Mouse (Mus musculus) CH12.LX (cell line): ENCODE results near the gene Itsn1.

Experiments
- BHLHE40 ChIP-seq: IDR thresholded peaks from 2 replicates; pipeline ENCODE4 v1.6.1; 2011; ENCODE audit warnings: mild to moderate bottlenecking, low read depth, low read length, improper control_type of control experiment
- CTCF ChIP-seq, 2 experiments: IDR thresholded peaks in 1 of 2; conservative IDR thresholded peaks in 1 of 2; 2 replicates each; pipeline ENCODE4 v1.5.1; 2011 to 2012; ENCODE audit warnings: low read depth in 2 of 2, low read length in 2 of 2, improper control_type of control experiment in 1 of 2, inconsistent platforms in 1 of 2, mild to moderate bottlenecking in 1 of 2, moderate library complexity in 1 of 2
- ELF1 ChIP-seq: IDR thresholded peaks from 2 replicates; pipeline ENCODE4 v1.6.1; 2014; ENCODE audit warnings: low read depth, mild to moderate bottlenecking, inconsistent platforms, low read length, improper control_type of control experiment
- EP300 ChIP-seq: IDR thresholded peaks from 2 replicates; pipeline ENCODE4 v1.6.1; 2011; ENCODE audit warnings: low read length, improper control_type of control experiment
- KAT2A ChIP-seq: IDR thresholded peaks from 2 replicates; pipeline ENCODE4 v1.6.1; 2012; ENCODE audit warnings: low read length, improper control_type of control experiment, inconsistent platforms; ENCODE audit not compliant: insufficient replicate concordance
- MAZ ChIP-seq: IDR thresholded peaks from 2 replicates; pipeline ENCODE4 v1.6.1; 2012; ENCODE audit warnings: low read depth, mild to moderate bottlenecking, inconsistent platforms, low read length, improper control_type of control experiment, moderate library complexity
- NELFE ChIP-seq: IDR thresholded peaks from 2 replicates; pipeline ENCODE4 v1.6.1; 2011; ENCODE audit warnings: low read depth, low read length, improper control_type of control experiment
- POLR2A ChIP-seq: IDR thresholded peaks from 2 replicates; pipeline ENCODE4 v1.6.1; 2011; ENCODE audit warnings: low read depth, mild to moderate bottlenecking, improper control_type of control experiment, low read length
- RAD21 ChIP-seq: IDR thresholded peaks from 2 replicates; pipeline ENCODE4 v1.6.1; 2011; ENCODE audit warnings: low read depth, mild to moderate bottlenecking, low read length, improper control_type of control experiment, moderate library complexity
- UBTF ChIP-seq: IDR thresholded peaks from 2 replicates; pipeline ENCODE4 v1.6.1; 2012; ENCODE audit warnings: low read depth, mild to moderate bottlenecking, inconsistent platforms, low read length, improper control_type of control experiment, moderate library complexity
- ZC3H11A ChIP-seq: IDR thresholded peaks from 2 replicates; pipeline ENCODE4 v1.6.1; 2012; ENCODE audit warnings: low read depth, mild to moderate bottlenecking, inconsistent platforms, low read length, improper control_type of control experiment
- ZNF384 ChIP-seq: IDR thresholded peaks from 2 replicates; pipeline ENCODE4 v1.6.1; 2012; ENCODE audit warnings: low read depth, low read length, improper control_type of control experiment, inconsistent platforms

DNA sequence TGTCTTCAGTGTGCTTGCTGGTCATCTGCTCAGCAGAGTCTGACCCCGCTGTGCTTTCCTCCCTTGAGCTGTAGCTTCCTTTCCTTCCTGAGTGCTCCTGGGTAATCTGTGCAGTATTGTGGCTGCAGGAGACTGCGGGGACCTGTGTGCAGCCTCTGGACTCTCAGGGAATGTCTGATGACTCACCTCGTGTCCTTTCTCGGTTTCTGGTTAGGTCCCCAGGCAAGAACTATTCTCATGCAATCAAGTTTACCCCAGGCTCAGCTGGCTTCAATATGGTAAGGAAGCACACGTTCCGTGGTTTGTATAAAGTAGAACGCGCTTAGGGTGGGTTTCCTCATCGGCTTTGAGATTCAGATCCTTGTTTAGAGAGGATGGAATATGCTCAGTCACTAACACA lies 82.8 kb downstream of the Itsn1 start:
- TF ChIP-seq EP300 (no peak), BHLHE40 (no peak), ZC3H11A (no peak), KAT2A (no peak), RAD21 (no peak), UBTF (no peak), CTCF (conservative IDR thresholded peaks at IDR 0.05 in 1 of 2, IDR thresholded peaks at IDR 0.05 in 1 of 2; ENCODE audit: low read depth in 2 of 2, low read length in 2 of 2) (no peak), ELF1 (no peak), MAZ (no peak), ZNF384 (no peak), NELFE (no peak), POLR2A (no peak)
